Mouse (Mus musculus) hindbrain, embryonic 14.5 days (tissue): ENCODE data around the gene Zfp454. TPM values are rescaled to one million over a fixed set of nuclear protein-coding genes. Genes with fewer than 3 reads are reported as not detected.
A peak's percentile ranks its signal among the peaks of the same experiment; 100 is the strongest.

Experiments
- ATAC-seq: fragments of 200-750 bp; cut with Nextera tagmentation; 2 replicates; pipeline ENCODE4 v1.8.0; 2017; ENCODE audit warnings: moderate number of reproducible peaks, mild to moderate bottlenecking, moderate TSS enrichment, moderate library complexity; ENCODE audit not compliant: low FRiP score
- DNase-seq: peaks from one replicate; pipeline ENCODE4 v3.0.0-alpha.2; 2015; ENCODE audit warnings: low spot score
- H3K27ac ChIP-seq: fragments of 300-500 bp; sonication (generic); 2 replicates; pipeline ENCODE4 v1.5.1; 2014; ENCODE audit warnings: mild to moderate bottlenecking, moderate library complexity
- H3K27me3 ChIP-seq: fragments of 300-500 bp; sonication (generic); 2 replicates; pipeline ENCODE4 v1.6.1; 2014; ENCODE audit warnings: mild to moderate bottlenecking, low read length, mixed read lengths; ENCODE audit not compliant: control insufficient read depth, insufficient read depth
- H3K36me3 ChIP-seq: fragments of 300-500 bp; sonication (generic); replicated peaks from 2 replicates; pipeline ENCODE4 v1.6.1; 2014; ENCODE audit not compliant: control insufficient read depth, insufficient read depth
- H3K4me1 ChIP-seq: fragments of 300-500 bp; sonication (generic); replicated peaks from 2 replicates; pipeline ENCODE4 v1.6.1; 2014; ENCODE audit warnings: antibody characterized with exemption, low read length, mixed read lengths; ENCODE audit not compliant: control insufficient read depth, insufficient read depth
- H3K4me2 ChIP-seq: fragments of 300-500 bp; sonication (generic); replicated peaks from 2 replicates; pipeline ENCODE4 v1.6.1; 2014; ENCODE audit warnings: mild to moderate bottlenecking, moderate library complexity
- H3K4me3 ChIP-seq: fragments of 300-500 bp; sonication (generic); replicated peaks from 2 replicates; pipeline ENCODE4 v1.5.1; 2014; ENCODE audit warnings: mild to moderate bottlenecking, low read length
- H3K9ac ChIP-seq: fragments of 300-500 bp; sonication (generic); 2 replicates; pipeline ENCODE4 v1.6.1; 2014
- H3K9me3 ChIP-seq: fragments of 300-500 bp; sonication (generic); 2 replicates; pipeline ENCODE4 v1.6.1; 2016; ENCODE audit warnings: low read length; ENCODE audit not compliant: control insufficient read depth
- WGBS: fragments of 180-500 bp; shearing (Covaris S2); extraction: QIAGEN DNeasy Blood & Tissue Kit; methylation state at CpG from one replicate; pipeline ENCODE4 v1.1.7; 2014; 5-methylcytosine and 5-hydroxymethylcytosine counted together
- polyA plus RNA-seq: library from polyadenylated mRNA; unstranded; fragments of >200 nt; fragmentation: Nextera tagmentation; extraction: Ambion mirVana; gene quantifications from 2 replicates; pipeline ENCODE4 v1.2.1, GENCODE M21; 2014

Gene Zfp454
- polyA plus RNA-seq, 1 experiment from 2014 or later = 9.9 TPM

DNA sequence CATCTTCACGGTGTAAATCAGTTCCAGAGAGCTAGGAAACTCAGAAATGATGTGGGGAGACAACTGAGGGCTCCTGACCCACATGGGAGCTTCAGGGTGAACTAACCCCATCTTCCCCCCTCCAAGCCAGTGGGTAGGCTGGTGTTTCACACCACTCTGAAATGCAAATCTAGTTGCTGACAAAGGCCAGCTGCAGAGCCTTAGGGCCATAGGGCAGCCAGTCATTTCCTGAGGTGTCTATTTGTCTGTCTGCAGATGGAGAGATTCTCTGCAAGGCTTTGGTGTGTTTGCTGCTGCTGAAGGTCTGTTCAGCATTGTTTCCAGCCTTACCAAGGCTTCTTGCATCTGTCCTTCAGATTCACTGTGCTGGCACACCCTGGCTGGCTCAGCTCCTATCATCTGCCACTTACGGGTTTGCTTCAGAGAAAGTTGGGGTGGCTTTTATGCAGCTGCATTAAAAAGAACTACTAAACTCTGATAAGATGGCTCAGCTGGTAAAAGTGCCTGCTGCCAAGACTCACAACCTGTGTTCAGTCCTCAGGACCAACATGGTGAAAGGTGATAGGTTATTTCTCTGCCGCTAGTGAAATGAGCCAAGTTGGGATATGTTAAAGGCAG lies 38.8 kb downstream of the Zfp454 start:
- Histone ChIP-seq H3K27ac (no peak overlapping the region), H3K27me3 (peaks cover 54% of the 10 kb centered on the region), H3K36me3 (no peaks in the 10 kb centered on the region), H3K4me1 (peaks cover 7% of the 10 kb centered on the region; the same call in 1 of the 2 replicates), H3K9ac (no peak overlapping the region), H3K9me3 (no peaks in the 10 kb centered on the region), H3K4me3 (no peak overlapping the region), H3K4me2 (no peak overlapping the region)
- ATAC-seq (no peak), DNase-seq (no peak)
- WGBS = 42% methylated on average over 3 of the region's 3 CpGs

GRCm38 (mm10) chr11:50847047-50847446 lies 40.4 kb downstream of the Zfp454 start:
- H3K4me3 ChIP-seq = no peak overlapping the region
- H3K27me3 ChIP-seq = peaks cover 40% of the 10 kb centered on the region

DNA sequence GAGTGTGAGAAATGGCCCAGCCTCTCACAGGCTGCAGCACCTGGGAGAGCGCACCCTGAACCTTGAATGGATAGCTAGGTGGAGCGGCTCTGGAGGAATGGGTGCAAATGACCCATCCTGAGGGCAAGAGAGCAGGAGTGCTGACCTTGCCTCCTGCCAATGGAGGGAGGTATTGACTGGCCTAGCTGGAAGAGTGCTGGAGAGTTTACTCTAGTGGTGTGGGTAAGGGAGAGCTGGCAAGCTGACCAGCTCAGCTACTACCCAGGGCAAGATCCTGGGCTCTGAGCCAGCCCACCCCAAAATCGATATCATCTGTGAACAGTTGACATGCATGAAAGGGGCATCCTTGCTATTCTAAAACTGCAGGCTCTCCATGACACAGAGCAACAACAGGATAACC lies 41.5 kb downstream of the Zfp454 start:
- H3K4me3 ChIP-seq = no peak overlapping the region
- no peak overlapping the region for H3K9ac ChIP-seq
- H3K4me1 ChIP-seq = peaks cover 2% of the 10 kb centered on the region
- no peaks in the 10 kb centered on the region for H3K9me3 ChIP-seq
- H3K27me3 ChIP-seq = peaks cover 30% of the 10 kb centered on the region
- DNase-seq (no peak), ATAC-seq (no peak)
- 91% methylated on average over 3 of the region's 3 CpGs for WGBS
- H3K36me3 ChIP-seq = no peaks in the 10 kb centered on the region
- H3K4me2 ChIP-seq = no peak overlapping the region
- no peak overlapping the region for H3K27ac ChIP-seq

More at GRCm38 (mm10) chr11:50847047-50847446, 40.4 kb downstream of the Zfp454 start:
- 64% methylated on average over 5 of the region's 5 CpGs for WGBS
- DNase-seq (no peak), ATAC-seq (no peak)
- H3K27ac ChIP-seq = no peak overlapping the region
- H3K4me1 ChIP-seq = peaks cover 7% of the 10 kb centered on the region; the same call in 1 of the 2 replicates
- no peak overlapping the region for H3K4me2 ChIP-seq
- H3K36me3 ChIP-seq = no peaks in the 10 kb centered on the region
- H3K9ac ChIP-seq = no peak overlapping the region
- no peaks in the 10 kb centered on the region for H3K9me3 ChIP-seq

DNA sequence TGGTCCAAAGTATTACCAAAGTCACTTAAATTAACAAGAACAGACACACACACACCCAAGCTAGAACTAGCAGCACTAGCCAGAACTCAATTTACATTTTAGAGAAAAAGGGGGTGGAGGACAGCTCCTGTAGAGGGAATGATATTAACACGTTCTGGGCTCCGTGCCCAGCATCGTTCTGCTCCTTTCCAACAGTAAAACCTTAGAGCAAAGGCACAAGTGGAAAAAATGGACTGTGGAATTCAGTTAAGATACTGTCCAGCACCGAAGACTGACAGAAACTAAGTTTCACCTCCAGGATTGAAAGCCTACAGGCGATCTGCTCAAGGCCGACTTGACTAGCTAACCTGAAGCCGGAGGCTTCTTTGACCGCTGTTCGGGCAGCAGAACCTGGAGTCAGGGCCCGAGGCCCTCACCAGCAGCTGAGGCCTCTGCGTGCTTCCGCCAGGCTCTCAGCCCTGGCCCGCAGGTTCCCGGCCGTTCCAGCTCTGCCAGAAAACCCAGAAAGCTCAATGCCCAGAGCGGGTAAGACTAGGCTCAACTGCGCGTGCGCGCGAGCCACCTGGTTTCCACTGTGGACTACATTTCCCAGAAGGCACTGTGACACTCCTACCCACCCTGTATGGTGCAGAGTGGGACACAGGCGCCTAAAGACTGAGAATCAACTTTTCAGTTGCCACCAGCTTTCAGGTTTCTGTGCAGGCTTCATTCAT lies 46.3 kb downstream of the Zfp454 start, which contains the start of gene Zfp879:
Gene Zfp879, minus strand, starts transcription at position 530 of the 713 bp plus-strand sequence.
- ATAC-seq = peak; percentile 97
- H3K27ac ChIP-seq = peak within 1 kb of the TSS; percentile 78
- H3K27me3 ChIP-seq = no peaks in the 10 kb centered on the region
- H3K4me2 ChIP-seq = peak within 1 kb of the TSS; percentile 74
- H3K9ac ChIP-seq = peak within 1 kb of the TSS; percentile 74
- no peaks in the 10 kb centered on the region for H3K9me3 ChIP-seq
- peak; percentile 96 for DNase-seq
- peaks cover 7% of the 10 kb centered on the region for H3K4me1 ChIP-seq
- WGBS = 22% methylated on average over 22 of the region's 22 CpGs
- no peaks in the 10 kb centered on the region for H3K36me3 ChIP-seq
- peak within 1 kb of the TSS; percentile 40 for H3K4me3 ChIP-seq

DNA sequence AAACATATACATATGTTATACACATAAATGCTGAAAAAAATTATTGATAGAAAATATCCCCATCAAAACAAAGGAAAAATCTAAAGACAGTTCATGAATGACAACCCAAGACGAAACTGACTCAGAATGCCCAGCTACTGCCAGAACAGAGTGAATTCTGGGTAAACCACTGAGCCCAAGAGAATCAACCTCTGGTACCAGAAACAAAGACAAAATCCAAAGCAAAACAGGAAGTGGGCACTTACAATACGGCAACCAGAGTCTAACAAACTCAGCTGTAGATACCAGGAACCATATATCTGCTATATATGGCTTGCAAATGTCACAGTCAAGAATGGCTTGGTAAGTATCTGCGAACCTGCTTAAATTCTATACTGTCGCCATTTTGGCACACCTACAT lies 51.7 kb downstream of the Zfp454 start:
- Histone ChIP-seq H3K4me2 (no peak overlapping the region), H3K36me3 (0 out of 2 replicates have a peak, but pooled peaks cover 10% of the 10 kb centered on the region), H3K27me3 (no peaks in the 10 kb centered on the region), H3K9ac (no peak overlapping the region), H3K4me1 (peaks cover 3% of the 10 kb centered on the region; the same call in 1 of the 2 replicates), H3K9me3 (0 out of 2 replicates have a peak, but pooled peaks cover 16% of the 10 kb centered on the region), H3K27ac (no peak overlapping the region), H3K4me3 (no peak overlapping the region)
- DNase-seq (no peak), ATAC-seq (no peak)
- WGBS = 90% methylated on average over 4 of the region's 4 CpGs

DNA sequence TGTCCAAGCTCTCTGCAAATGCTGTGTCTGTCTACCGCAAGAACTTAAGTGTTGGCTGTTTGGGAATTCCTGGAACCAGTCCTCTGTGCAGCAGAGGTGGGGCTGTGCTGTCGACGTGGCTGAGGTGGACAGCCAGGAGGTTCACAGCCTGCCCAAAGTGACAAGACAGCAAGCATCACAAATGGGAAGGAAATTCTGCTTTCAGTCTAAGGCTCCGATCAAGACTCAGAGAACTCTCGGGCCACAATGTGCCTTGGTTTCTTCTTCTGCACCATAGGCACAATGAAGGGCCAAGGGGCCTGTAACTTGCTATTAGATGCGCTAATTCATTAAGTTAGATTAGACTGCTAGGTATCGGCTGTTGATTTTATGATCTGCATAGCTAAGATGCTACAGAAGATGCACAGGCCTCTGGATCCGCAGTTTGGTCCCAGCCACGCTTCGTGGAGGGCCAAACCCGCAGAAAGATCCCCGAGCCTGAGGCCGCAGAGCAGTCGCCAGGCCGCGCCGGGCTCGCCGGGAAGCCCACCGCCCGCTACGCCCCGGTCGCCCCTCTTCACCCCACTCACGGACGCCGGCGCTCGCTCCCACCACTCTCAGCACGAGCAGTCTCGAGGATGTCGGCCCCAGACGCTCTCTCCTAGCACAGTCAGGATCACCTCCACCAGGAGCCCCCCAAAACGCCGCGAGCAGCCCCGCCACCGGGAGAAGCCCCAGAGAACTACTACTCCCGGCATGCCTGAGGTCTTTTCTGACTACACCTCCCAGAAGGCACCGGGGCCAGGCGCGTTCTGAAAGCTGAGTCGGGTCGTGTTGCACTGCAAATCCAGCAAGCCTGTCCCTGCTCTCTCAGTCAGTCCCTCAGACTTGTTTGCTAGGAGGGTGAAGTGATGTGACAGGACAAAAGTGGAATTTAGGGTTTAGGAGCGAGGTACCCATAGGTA lies 60.2 kb downstream of the Zfp454 start, which contains the start of gene Zfp354c:
Gene Zfp354c, minus strand, starts transcription at position 715 of the 944 bp plus-strand sequence.
- Histone ChIP-seq H3K4me3 (peak within 1 kb of the TSS; percentile 57), H3K4me2 (peak within 1 kb of the TSS; percentile 64), H3K9ac (peak within 1 kb of the TSS; percentile 73), H3K27me3 (no peaks in the 10 kb centered on the region), H3K36me3 (peaks cover 37% of the 10 kb centered on the region), H3K4me1 (peaks cover 9% of the 10 kb centered on the region), H3K27ac (peak within 1 kb of the TSS; percentile 69), H3K9me3 (0 out of 2 replicates have a peak, but pooled peaks cover 2% of the 10 kb centered on the region)
- DNase-seq = peak; percentile 85
- WGBS = 2% methylated on average over 45 of the region's 45 CpGs
- peak; percentile 98 for ATAC-seq

DNA sequence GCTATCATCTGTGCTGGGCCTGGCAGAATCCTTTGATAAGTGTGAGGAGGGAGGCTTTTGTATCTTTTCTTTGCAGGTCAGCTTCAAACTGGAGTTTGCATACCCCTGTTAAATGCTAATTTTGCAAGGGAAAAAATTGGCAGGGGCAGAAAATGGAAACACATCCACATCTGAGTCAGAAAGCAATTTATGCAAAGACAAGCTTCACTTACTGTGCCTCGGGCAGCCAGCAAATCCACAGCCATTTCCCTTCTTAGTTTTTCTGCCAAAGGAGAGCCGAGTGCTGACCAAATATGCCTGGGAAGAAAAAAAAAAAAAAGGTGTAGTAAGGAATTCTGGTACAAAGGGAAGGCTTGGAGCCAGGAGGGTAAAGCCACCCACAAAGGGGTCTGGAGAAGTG lies 61.2 kb downstream of the Zfp454 start:
- H3K27me3 ChIP-seq = no peaks in the 10 kb centered on the region
- H3K9ac ChIP-seq = peak overlapping the region; percentile 73
- no peak for DNase-seq
- WGBS = 67% methylated on average over 2 of the region's 2 CpGs
- H3K27ac ChIP-seq = no peak overlapping the region
- H3K4me2 ChIP-seq = peak overlapping the region; percentile 64
- H3K4me1 ChIP-seq = peaks cover 9% of the 10 kb centered on the region
- peaks cover 46% of the 10 kb centered on the region for H3K36me3 ChIP-seq
- peak overlapping the region; percentile 57 for H3K4me3 ChIP-seq
- H3K9me3 ChIP-seq = no peaks in the 10 kb centered on the region
- ATAC-seq = no peak
